Mouse (Mus musculus) G1E (cell line): Measurements from ENCODE around the gene Cnn3.

Experiments used
- CTCF ChIP-seq: IDR thresholded peaks from 2 replicates; pipeline ENCODE4 v1.5.1; 2012; ENCODE audit warnings: low read depth, low read length, inconsistent platforms, mixed read lengths
- GATA2 ChIP-seq: IDR thresholded peaks from 2 replicates; pipeline ENCODE4 v1.6.1; 2012; ENCODE audit warnings: low read depth, low read length, inconsistent platforms, borderline replicate concordance

DNA sequence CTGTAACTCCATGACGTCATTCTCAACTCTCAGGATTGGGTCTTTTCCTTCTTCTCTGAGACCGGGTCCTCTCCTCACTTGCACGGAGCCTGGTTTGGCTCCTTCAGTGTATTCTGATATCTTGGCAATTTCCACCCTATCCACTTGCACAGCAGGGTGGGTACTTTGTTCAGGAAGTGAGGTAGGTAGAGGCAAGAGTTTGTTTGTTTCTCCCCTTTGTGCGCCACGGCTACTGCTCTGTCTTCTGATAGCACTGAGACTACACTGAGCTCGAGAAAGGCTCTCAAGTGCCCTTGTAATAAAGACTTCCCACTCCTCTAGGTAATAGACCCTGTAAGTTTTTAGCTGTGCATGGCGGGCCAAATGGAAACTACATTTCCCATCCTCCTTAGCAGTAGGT lies 80.5 kb downstream of the Cnn3 start:
- TF ChIP-seq CTCF, result no peak
- TF ChIP-seq GATA2, result no peak
